Mouse (Mus musculus) left cerebral cortex, adult 8-10 months (tissue): ENCODE measurements at regions not wholly inside any gene's neighbourhood (a gene's known extent, or its start where the extent isn't known, plus 50 kb on each side); places are given as distances from the start of the nearest gene placed in this dataset.

Experiments
- DNase-seq, 2 experiments: peaks; one replicate each; pipeline ENCODE4 v3.0.0; 2022; ENCODE audit warnings: low spot score in 2 of 2

DNA sequence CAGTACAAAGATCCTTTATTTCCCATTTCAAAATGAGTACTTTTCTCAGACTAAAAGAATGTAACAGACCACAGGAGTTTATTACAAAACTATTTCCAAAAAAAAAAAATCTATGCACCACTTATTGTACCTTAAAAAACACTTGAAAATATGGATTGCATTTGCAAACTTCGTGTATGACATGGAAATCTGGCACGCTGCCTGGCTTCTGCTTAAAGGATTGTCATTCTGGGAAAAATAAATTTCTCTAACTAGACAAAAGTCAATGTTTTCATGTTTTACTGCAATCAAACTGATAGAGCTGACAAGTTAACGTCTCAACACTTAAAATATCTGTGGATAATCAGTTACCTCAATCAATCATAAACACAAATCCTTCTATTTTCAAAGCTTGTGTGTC, 205.5 kb upstream of the Nr2f1 start:
- DNase-seq = no peak

- DNase-seq = no peak
These were observed 184.2 kb upstream of the Nr2f1 start for GRCm38 (mm10) chr13:78383761-78384160.

GRCm38 (mm10) chr13:78361236-78361635, 161.7 kb upstream of the Nr2f1 start:
- DNase-seq = no peak

DNA sequence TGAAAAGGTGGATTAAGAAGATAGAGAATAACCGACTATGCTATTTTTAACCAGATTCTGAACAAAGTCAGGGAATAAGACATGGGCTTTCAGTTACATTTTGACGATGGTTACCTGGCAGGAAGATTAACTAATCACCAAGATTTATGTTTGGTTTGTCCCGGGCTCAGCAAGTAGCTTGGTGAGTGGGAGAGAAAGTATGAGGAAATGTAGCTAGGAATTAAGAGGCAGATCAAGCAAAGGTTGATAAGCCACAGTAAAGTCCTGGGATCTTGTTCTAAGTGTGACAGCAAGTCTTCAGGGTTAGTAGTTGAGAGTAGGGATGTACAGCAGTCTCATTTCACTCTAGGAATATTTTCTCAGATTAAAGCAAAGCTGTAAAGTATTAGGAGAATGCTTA, 149.3 kb upstream of the Nr2f1 start:
- no peak for DNase-seq

DNA sequence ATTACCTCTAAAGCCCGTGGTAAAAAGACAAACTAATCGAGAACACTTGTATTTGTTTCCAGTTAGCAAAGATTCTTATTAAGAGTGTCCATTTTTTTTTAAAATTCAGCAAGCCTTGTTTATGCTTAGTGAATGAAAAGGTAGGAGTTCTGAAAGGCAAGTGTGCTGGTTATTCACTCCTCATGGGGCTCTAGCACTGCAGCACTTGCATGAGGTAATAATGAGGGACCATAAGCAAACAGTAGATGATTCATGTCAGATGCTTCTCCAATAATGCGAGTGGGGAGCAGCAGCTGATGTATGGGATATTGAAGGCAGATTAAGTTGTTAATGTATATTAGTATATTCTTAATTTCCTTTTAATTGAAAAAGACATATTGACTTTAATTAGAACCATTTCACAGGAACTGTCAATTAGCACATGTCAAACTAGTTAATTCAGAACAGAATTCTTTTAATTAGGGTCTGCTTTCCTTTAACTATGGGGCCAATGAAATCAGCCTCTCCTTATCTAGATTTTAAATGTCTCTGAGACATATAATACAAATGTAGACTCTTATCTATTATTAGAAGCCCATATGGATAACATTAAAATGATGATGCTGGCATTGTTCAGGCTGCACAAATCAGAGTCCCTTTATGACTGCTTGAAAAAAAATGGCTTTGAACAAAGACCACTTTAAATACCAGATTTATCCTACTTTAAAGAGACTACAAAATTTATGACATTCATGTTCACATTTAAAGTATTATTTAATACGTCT, 125.1 kb upstream of the Nr2f1 start:
- no peak for DNase-seq

- DNase-seq = no peak
These were observed 123.6 kb upstream of the Nr2f1 start for GRCm38 (mm10) chr13:78323183-78323582.

DNA sequence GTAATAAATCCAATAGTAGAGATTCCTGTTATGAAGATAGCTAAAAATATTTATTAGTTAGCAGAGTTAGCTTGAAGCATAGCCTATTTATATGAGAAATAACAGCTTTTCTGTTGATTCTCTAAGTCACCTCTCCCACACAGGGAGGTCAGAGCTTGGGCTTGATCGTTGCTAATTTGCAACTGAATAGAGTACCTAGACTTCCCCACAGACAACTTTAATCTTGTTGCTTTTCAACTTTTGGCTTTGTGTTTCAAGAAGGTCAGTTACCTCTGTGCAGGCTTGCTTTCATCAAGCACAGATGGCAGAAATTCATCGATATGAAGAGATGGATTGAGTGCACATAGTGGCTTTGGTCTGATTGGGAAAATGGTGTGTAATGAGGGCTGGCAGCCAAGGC, 118.9 kb upstream of the Nr2f1 start:
- no peak for DNase-seq

DNA sequence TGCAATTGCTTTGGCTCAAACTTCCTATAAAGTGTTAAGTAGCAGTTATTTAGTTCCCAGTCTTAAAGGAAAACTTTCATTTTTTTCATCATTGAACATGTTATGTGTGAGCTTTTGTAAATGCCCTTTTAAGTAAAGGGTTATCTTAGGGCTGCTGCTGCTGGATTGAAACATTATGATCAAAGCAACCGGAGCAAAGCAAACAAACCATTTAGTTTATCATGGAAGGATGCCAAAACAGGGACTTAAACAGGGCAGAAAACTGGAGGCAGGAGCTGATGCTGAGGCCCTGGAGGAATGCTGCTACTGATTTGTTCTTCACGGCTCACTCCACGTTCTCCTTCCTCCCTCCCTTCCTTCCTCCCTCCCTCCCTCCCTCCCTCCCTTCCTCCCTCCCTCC, 111.3 kb upstream of the Nr2f1 start:
- no peak for DNase-seq
